Mouse (Mus musculus) forebrain, embryonic 14.5 days (tissue): Measurements from ENCODE around the gene Erbb2. TPM values are rescaled to one million over a fixed set of nuclear protein-coding genes. Genes with fewer than 3 reads are reported as not detected.

Experiments used
- ATAC-seq: fragments of 200-750 bp; cut with Nextera tagmentation; 2 replicates; pipeline ENCODE4 v1.8.0; 2017; ENCODE audit warnings: mild to moderate bottlenecking, moderate library complexity
- DNase-seq: peaks from one replicate; pipeline ENCODE4 v3.0.0-alpha.2; 2015; ENCODE audit warnings: low spot score
- H3K27ac ChIP-seq: fragments of 300-500 bp; sonication (generic); 2 replicates; pipeline ENCODE4 v1.5.1; 2014; ENCODE audit warnings: low read depth, mild to moderate bottlenecking, control low read depth, low read length, moderate library complexity
- H3K27me3 ChIP-seq: fragments of 300-500 bp; sonication (generic); replicated peaks from 2 replicates; pipeline ENCODE4 v1.6.1; 2014; ENCODE audit warnings: low read length, control low read depth, mixed read lengths; ENCODE audit not compliant: control insufficient read depth, insufficient read depth
- H3K36me3 ChIP-seq: fragments of 300-500 bp; sonication (generic); 2 replicates; pipeline ENCODE4 v1.6.1; 2014; ENCODE audit warnings: low read length, control low read depth; ENCODE audit not compliant: control insufficient read depth, insufficient read depth
- H3K4me1 ChIP-seq: fragments of 300-500 bp; sonication (generic); 2 replicates; pipeline ENCODE4 v1.6.1; 2014; ENCODE audit warnings: antibody characterized with exemption, low read length, control low read depth; ENCODE audit not compliant: control insufficient read depth, insufficient read depth
- H3K4me2 ChIP-seq: fragments of 300-500 bp; sonication (generic); 2 replicates; pipeline ENCODE4 v1.6.1; 2014; ENCODE audit warnings: mild to moderate bottlenecking, control low read depth, low read length
- H3K4me3 ChIP-seq: fragments of 300-500 bp; sonication (generic); 2 replicates; pipeline ENCODE4 v1.5.1; 2014; ENCODE audit warnings: low read depth, low read length, control low read depth
- H3K9ac ChIP-seq: fragments of 300-500 bp; sonication (generic); 2 replicates; pipeline ENCODE4 v1.6.1; 2014; ENCODE audit warnings: mild to moderate bottlenecking, low read length, control low read depth, moderate library complexity
- H3K9me3 ChIP-seq: fragments of 300-500 bp; sonication (generic); replicated peaks from 2 replicates; pipeline ENCODE4 v1.6.1; 2016; ENCODE audit warnings: low read length, control low read depth, mixed read lengths; ENCODE audit not compliant: control insufficient read depth
- WGBS: fragments of 180-500 bp; shearing (Covaris S2); extraction: QIAGEN DNeasy Blood & Tissue Kit; methylation state at CpG from one replicate; pipeline ENCODE4 v1.1.7; 2014; 5-methylcytosine and 5-hydroxymethylcytosine counted together
- polyA plus RNA-seq: library from polyadenylated mRNA; unstranded; fragments of >200 nt; fragmentation: Nextera tagmentation; extraction: Ambion mirVana; gene quantifications from 2 replicates; pipeline ENCODE4 v1.2.1, GENCODE M21; 2014

The Erbb2 gene
- polyA plus RNA-seq, 1 experiment from 2014 or later: 5.6 TPM

DNA sequence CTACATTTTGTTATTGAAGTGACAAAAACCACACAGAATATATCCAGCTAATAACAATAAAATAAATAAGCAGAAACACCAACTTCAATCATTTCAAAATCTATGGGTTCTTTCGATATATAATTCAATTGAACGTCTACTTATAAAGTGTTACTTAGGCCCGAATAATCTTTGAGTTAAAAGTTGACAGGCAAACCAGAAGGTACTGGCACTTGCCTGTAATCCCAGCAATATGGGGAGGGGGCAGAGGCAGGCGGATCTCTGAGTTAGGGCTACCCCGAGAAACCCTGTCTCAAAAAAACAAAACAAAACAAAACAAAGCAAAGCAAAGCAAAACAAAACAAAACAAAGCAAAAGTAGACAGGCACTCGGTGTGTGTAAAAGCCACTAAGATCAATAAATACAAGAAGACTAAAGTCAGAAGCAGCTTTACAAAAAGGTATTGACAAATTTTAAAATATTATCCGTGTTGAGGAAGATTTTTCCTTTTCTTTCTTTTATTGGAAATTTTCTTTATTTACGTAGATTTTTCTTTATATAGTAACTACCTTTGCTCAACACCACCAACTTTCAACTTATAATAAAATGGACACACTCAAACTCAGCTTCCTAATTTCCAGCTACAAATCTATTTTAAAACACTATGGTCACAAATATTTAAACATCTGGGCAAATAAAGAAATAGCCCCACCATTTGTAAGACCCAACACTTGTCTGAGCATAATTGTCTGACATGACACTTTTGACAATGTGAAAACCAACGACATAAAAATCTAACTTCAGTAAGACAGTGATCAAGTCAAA, 63.6 kb downstream of the Erbb2 start:
- no peaks in the 10 kb centered on the region for H3K9me3 ChIP-seq
- H3K4me3 ChIP-seq: no peak overlapping the region
- no peak overlapping the region for H3K9ac ChIP-seq
- H3K36me3 ChIP-seq: no peaks in the 10 kb centered on the region
- 89% methylated on average over 9 of the region's 9 CpGs for WGBS
- ATAC-seq: no peak
- no peak overlapping the region for H3K27ac ChIP-seq
- no peaks in the 10 kb centered on the region for H3K4me1 ChIP-seq
- no peak overlapping the region for H3K4me2 ChIP-seq
- no peaks in the 10 kb centered on the region for H3K27me3 ChIP-seq
- no peak for DNase-seq

DNA sequence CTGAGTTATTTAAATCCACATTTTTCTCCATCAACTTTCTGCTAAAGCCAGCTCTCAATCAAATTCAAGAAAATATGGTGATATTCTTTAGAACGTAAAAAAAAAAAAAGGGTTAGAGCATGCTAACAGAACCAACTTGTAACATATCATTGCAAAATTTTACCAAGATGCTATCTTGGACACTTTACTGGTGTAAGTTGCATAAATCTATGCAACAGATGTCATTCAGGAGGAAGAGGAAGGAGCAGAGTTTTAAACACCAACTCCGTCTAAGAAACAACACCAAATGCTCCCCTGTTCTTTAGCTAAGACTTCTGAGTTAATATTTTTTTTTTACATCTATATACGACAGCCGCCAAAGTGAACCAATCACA, 64.2 kb downstream of the Erbb2 start:
- ATAC-seq (no peak), DNase-seq (no peak)
- Histone ChIP-seq H3K27me3 (no peaks in the 10 kb centered on the region), H3K27ac (no peak overlapping the region), H3K9me3 (no peaks in the 10 kb centered on the region), H3K9ac (no peak overlapping the region), H3K36me3 (no peaks in the 10 kb centered on the region), H3K4me3 (no peak overlapping the region), H3K4me2 (no peak overlapping the region), H3K4me1 (no peaks in the 10 kb centered on the region)
- WGBS: 88% methylated on average over 4 of the region's 4 CpGs

DNA sequence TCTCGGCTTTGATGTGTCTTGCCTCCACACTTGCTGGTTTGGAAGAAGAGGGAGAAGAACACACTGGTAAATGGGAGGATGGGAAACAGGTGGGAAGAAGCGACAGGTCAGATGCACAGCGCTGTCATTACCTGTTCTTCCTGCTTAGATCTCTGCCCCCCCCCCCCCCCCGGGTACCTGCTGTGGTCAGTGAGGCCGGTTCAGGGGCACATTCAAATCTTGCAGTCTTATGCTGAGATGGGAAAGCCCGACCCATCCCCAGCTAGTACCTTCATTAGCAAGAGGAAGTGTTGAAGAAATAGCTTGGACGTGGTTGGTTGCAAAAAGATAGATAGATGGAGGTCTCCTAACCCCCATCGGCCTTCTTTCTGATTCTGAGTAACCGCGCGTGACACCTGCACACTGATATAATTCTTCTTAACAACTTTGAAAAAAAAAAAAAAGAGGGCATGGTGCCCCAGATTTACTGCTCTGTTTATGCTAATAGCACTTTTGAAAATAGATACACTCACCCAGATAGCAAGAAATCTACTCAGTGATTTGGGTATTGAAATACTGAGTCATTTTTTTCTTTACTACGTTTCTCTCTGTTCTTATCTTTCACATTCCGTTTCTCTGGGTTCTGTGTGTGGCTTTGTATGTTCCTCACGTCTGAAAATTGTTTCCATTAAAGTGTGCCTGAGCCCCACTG, 64.9 kb downstream of the Erbb2 start:
- Histone ChIP-seq H3K4me1 (no peaks in the 10 kb centered on the region), H3K27me3 (no peaks in the 10 kb centered on the region), H3K27ac (no peak overlapping the region), H3K4me3 (no peak overlapping the region), H3K4me2 (no peak overlapping the region), H3K9ac (no peak overlapping the region), H3K9me3 (no peaks in the 10 kb centered on the region), H3K36me3 (no peaks in the 10 kb centered on the region)
- DNase-seq: no peak
- ATAC-seq: no peak
- WGBS: 75% methylated on average over 14 of the region's 14 CpGs

DNA sequence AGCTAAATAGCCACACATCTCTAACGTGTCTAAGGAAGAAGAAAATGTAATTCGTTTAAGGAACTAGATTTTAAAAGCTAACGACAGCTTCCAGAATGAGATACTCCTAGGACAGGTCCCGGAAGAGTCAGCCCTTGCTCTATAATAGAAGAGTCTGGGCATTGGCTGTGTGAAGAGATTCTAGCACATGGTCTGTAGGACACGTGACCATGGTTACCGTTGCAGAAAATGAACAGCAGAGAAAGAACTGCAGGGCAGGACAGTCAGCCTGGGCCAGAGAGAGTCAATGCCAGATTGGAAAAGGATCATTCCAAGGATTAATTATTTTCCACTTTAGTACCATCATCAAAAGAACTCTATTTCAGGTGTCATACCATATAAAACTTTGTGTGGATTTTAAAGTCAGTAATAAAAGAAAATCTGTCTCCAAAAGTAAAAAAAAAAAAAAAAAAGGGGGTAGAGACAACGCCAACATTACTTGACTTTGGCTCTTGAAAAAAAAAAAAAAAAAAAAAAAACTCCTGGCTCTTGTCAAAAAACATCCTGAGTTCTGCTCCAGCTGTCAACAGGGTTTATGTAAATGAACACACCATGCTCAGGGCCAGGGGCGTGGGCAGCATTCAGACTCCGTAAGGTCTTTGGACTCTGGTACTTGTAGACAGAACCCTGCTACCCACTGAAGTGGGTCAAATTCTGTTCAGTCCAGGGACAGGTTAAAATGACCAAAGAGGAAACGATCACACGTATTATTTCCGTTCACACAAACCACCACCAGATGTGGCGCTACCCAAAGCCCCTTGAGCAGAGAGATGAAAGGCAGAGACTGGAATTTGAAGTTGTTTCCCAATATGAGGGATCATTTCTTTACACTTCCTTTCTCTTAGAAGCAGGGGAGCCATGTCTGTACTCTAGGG, 67.0 kb downstream of the Erbb2 start:
- no peak overlapping the region for H3K9ac ChIP-seq
- DNase-seq: no peak
- WGBS: 86% methylated on average over 13 of the region's 13 CpGs

DNA sequence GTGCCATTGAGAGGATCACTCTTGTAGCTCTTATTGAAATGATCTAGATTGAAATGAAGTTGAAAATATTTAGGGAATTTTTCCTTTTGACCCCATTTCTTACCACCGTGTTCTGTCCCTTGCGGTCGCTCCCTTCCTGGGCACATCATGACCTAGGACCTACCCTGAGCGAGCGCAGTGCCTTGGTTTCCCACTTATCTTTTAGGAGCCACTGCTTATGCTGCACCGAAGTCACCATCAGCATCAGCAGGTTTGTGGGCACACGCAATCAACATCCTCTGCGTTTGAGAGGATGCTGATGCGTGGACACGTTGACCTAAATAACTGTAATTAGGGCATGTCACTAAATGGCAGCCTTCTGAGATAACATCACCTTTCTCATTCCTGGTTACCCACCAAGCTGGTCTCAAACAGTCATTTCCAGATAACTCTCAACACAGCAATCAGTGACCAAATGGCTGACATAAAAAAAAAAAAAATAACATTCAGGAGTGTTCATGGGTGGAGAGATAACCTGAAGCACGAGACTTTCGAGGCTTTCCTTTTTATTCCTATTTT, 67.7 kb downstream of the Erbb2 start:
- Histone ChIP-seq H3K4me1 (no peaks in the 10 kb centered on the region), H3K27ac (no peak overlapping the region), H3K4me2 (no peak overlapping the region), H3K9me3 (no peaks in the 10 kb centered on the region), H3K36me3 (no peaks in the 10 kb centered on the region), H3K4me3 (no peak overlapping the region), H3K27me3 (no peaks in the 10 kb centered on the region), H3K9ac (no peak overlapping the region)
- no peak for DNase-seq
- WGBS: 92% methylated on average over 12 of the region's 12 CpGs
- ATAC-seq: no peak

More for the DNA sequence above, 67.0 kb downstream of the Erbb2 start:
- no peaks in the 10 kb centered on the region for H3K4me1 ChIP-seq
- no peaks in the 10 kb centered on the region for H3K27me3 ChIP-seq
- no peaks in the 10 kb centered on the region for H3K36me3 ChIP-seq
- no peak overlapping the region for H3K27ac ChIP-seq
- no peak overlapping the region for H3K4me3 ChIP-seq
- H3K4me2 ChIP-seq: no peak overlapping the region
- ATAC-seq: no peak
- no peaks in the 10 kb centered on the region for H3K9me3 ChIP-seq

DNA sequence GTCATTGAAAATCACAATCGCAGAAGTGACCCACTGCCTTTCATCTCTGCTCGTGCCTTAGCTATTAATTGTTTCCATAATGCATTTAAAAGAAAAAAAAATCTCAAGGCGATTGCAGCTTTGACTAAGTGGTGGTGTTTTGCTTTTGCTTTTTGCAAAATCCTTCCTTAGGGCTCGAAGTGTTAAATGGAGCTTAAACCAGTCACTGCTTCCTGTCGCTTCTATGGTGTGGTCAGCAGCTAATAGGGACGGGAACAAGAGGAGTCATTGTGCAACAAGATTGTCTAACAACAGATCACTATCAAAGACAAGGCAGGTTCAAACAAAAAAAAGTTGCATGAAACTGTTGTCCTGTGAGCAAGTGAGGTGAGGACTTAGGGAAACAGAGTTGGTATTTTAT, 69.0 kb downstream of the Erbb2 start:
- DNase-seq (no peak), ATAC-seq (no peak)
- no peaks in the 10 kb centered on the region for H3K4me1 ChIP-seq
- H3K27me3 ChIP-seq: no peaks in the 10 kb centered on the region
- H3K36me3 ChIP-seq: no peaks in the 10 kb centered on the region
- no peak overlapping the region for H3K4me3 ChIP-seq
- no peaks in the 10 kb centered on the region for H3K9me3 ChIP-seq
- no peak overlapping the region for H3K4me2 ChIP-seq
- WGBS: 55% methylated on average over 6 of the region's 6 CpGs
- no peak overlapping the region for H3K9ac ChIP-seq
- no peak overlapping the region for H3K27ac ChIP-seq

DNA sequence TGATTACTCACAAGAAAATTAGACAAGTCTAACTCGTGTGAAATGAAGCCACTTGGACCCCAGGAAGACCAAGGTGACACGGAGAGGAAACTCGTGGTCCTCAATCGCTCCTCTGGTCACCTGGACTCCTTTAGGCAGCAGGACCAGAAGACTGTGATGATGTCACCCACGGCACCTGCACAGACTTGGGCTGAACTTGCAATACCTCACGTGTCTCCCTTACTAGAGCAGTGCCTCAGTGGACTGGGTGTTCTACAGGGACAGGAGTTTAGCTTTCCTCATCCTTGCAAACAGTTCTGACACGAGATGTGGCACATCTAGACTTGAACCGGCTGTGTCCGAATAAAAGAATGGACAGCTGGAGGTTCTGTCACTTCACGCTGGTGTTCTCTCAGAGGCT, 69.8 kb downstream of the Erbb2 start:
- H3K27me3 ChIP-seq: no peaks in the 10 kb centered on the region
- WGBS: 88% methylated on average over 10 of the region's 10 CpGs
- no peaks in the 10 kb centered on the region for H3K36me3 ChIP-seq

DNA sequence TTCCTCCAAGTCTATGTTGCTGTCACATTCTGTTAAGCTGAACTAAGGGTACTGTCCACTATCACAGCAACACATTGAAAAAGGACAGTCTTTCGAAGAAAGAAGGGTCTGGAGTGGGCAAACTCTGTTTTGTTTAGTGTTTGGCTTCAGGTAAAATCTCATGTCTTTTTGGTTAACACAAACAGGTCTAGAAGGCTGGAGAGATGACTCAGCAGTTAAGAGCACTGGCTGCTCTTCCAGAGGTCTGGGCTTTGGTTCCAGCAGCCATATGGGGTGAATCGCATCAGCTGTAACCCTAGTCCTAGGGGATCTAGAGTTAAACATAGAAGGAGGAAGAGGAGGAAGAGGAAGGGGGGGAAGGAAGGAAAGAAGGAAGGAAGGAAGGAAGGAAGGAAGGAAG, 73.5 kb downstream of the Erbb2 start:
- Histone ChIP-seq H3K4me2 (no peak overlapping the region), H3K27ac (no peak overlapping the region), H3K9ac (no peak overlapping the region), H3K27me3 (no peaks in the 10 kb centered on the region), H3K9me3 (no peaks in the 10 kb centered on the region), H3K4me3 (no peak overlapping the region), H3K4me1 (no peaks in the 10 kb centered on the region), H3K36me3 (no peaks in the 10 kb centered on the region)
- ATAC-seq (no peak), DNase-seq (no peak)
- WGBS: 92% methylated on average over 2 of the region's 2 CpGs

More for the DNA sequence above, 69.8 kb downstream of the Erbb2 start:
- no peaks in the 10 kb centered on the region for H3K9me3 ChIP-seq
- H3K4me1 ChIP-seq: no peaks in the 10 kb centered on the region
- ATAC-seq (no peak), DNase-seq (no peak)
- H3K4me2 ChIP-seq: no peak overlapping the region
- no peak overlapping the region for H3K9ac ChIP-seq
- H3K27ac ChIP-seq: no peak overlapping the region
- H3K4me3 ChIP-seq: no peak overlapping the region
